Mouse (Mus musculus) kidney, adult 9 months (tissue): ENCODE measurements around the gene Map1lc3b.

Experiments used
- DNase-seq: peaks from one replicate; pipeline ENCODE4 v3.0.0; 2022

Map1lc3b gene

DNA sequence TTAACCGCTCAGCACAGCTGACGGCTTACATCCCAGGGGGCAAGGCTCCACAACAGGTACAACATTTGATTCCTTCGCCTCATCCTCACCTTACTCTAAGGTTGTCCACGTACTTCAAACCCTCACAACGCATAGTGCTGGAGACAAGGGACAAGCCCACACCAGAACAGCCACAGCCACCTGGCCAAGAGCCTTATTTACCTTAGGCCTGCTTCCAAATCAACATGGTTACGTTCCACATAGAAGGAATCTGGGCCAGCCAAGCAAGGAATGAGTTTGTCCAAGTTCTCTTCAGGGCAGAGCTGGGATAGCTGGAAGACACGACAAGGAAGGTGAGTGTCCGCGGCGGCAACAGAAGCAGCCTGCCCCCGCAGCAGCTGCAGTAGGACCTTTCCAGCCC, 19.8 kb downstream of the Map1lc3b start:
- DNase-seq, result no peak

DNA sequence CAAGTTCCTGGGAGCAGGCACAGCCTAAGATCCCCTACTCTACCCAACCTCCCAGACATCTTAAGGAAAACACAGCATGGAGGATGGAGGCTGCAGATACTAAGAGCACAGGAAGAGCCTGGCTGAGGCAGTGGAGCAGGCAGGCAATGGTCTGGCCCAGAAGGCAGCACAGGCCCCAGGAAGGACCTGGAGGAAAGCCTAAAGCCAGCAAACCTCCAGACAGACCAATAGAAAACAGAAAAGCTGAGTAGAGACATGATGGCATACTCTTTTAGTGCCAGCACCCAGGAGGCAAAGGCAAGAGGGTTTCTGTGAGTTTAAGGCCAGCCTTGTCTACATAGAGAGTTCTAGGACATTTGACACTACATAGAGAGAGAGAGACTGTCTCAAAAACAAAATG, 23.3 kb downstream of the Map1lc3b start:
- DNase-seq, result no peak

DNA sequence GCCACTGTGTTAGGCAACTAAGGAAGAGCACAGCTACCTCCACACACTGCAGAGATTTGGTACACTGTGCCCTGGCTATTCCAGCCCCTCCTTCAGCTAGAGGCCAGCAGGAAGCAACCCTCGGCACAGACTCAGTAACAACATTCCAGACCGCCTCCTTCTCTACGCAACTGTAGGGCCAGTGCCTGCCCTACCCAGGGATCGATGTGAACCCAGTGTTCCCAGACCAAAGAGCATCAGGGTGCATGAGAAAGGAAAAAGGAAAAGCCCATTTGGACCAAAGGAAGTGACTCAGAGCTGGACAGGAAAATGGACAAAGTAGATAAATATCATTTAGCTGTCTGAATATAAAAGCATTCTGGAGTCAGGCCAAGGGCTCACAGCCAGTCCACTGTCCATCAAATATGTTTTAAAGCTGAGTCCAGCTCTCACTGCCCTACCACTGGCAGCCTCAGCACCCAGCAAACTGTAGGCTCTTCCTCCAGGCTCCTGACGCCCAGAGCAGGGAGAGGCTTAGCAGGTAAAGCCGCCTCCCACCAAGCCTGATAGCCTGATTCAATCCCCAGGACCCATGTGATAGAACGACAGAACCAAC, 29.3 kb downstream of the Map1lc3b start:
- DNase-seq, result peak; percentile 92

DNA sequence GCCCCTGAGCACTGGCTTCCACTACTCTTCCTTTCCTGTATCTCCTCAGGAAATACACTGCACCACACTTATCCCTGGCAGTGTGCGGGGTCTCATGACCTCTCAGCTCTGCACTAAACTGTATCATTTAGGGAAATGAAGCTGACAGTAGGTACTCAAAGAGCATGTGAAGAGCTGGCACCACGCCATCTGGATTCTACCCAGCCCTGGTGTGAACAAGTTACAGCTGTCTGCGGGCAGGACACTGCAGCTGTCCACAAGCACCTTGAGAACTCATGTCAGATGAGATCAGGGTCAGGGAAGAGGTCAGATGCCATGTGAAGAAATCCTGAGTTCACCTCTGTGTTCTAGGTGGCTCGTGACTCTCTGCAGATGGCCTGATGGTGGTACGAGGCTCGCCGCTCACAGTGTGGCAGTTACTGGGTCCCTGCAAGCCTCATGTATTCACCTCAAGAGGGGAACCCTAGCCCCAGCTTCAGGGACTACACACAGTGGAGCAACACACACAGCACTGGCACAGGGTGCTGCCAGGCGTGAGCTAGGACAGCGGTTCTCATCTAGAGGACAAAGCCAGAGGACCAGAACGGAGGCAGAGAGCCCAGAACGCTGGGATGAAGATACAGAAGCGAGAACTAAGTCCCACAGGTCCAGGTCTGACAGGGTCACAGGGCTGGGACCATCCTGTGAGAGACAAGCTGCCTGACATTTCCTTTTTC, 30.8 kb downstream of the Map1lc3b start:
- peak; percentile 81 for DNase-seq

DNA sequence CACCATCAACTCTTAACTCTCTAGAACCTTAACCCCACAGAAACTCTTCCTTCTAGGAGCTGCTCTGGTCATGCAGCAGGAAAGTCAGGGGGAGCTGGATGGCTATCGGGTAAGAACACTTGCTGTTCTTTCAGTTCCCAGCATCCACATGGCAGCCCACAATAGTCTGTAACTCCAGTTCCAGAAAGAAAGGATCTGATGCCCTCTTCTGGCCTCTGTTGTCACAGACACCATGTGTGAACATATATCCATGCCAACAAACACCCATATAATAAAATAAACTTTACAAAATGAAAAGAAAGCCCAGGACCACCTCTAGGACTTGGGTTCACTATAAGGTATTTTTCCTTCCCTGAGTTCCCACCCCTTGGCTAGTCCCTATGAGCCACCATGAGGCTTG, 31.7 kb downstream of the Map1lc3b start:
- DNase-seq, result peak; percentile 39

DNA sequence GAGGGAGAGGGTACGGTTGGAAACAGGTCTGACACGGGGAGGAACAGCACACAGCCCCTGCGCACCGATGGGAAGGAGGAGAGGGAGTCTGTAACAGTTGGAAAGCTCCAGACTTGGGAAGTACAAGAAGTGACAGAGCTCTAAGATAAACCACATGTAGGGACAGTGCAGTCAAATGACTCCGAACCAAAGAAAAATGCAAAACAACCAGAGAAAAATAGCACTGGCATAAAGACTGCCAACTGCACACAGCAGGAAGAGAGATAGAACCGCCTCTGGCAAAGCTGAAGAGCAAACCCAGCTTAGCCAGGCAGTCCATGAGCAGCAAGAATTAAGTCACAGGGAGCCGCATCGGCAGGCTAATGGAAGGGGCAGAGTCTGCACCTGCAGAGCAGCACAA, 32.9 kb downstream of the Map1lc3b start:
- DNase-seq, result no peak

DNA sequence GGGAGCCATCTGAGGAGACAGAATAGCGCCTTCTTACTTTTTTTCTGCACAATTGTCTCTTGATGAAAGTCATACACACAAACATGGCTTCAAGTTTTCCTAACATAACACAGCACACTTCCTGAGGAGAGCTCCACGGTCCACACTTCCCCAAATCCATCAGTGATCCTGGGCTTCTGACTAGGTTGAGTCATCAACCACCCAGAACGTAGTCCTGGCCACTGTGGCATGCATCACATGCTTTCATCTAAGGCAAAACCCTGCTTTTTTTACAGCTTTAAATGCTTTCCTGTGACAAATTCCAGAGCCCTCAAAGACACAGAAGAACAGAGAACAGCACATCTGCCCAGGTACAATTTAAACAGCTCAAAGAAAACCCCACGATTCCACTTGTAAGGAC, 38.5 kb downstream of the Map1lc3b start:
- no peak for DNase-seq

DNA sequence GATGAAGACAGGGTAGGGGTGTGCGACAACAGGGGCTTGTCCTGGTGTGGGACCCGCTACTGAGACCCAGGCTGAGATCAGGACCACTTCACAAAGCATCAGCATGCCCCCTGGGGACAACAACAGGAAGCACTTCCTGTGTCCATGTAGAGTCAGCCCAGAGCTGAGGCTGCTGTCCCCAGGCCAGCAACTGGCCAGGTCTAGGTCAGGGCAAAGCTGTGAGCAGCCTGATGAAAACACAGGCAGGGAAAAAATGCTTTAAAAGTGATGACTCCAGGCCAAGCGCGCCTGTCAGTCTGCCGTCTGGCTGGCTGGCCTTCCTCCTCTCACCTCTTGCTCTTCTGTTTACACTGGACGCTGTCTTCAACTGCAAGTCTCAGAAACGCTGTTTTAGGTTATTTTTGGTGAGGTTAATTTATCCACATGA, 41.5 kb downstream of the Map1lc3b start:
- DNase-seq, result peak; percentile 75

DNA sequence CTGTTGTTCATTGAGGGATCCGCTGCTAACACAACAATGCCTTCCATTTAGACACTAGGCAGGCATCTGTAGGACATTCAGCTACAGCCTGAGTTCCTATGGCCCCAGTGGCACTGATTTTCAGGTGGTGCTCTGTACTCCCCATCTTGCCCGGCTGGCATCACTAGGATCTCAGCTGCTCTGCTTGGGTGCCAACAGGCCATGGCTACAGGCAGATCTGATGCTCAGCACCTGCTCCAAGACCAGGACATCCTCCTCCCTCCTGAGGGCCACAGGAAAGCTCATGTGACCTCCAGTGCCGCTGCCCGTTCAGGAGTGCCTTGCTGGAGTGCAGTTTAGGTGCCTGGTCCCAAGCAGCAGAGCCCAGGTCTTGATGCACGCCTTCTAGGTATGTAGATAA, 42.2 kb downstream of the Map1lc3b start:
- no peak for DNase-seq

DNA sequence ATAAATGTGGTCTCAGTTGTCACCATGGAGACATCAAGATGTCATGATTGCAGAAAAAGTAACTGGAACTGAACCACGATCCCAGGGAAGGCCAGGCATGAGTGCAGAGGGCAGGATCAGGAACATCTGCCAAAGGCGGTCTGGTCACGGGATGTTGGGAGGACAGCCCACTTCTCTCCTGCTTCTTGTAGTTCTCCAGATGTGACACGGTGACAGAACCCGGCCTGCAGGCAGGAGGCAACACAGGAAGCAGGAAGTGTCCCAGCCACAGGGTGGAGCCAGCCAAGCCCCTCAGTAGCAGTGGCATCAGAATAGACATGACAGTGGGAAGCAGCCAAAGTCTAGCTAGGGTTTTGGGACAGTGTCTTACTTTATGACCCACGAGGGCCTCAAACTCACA, 45.4 kb downstream of the Map1lc3b start:
- peak; percentile 80 for DNase-seq

DNA sequence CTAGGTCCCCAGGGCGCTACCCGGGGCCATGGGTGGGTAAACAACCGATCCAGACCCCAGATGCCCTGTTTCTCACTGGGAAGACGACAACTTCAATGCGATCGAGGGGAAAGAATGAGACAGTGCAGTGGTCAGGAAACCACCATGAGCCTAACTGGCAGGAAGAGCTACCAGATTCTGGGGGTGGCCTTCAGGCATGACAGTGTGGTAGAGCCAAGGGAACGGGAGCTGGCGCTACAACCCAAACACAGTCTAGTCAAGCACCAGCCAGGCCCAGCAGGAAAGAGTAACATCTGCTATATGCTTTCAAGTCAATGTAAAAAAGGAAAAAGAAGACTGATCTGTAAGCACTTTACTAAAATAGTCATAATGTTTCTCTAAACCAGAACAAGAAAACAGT, 46.0 kb downstream of the Map1lc3b start:
- no peak for DNase-seq

DNA sequence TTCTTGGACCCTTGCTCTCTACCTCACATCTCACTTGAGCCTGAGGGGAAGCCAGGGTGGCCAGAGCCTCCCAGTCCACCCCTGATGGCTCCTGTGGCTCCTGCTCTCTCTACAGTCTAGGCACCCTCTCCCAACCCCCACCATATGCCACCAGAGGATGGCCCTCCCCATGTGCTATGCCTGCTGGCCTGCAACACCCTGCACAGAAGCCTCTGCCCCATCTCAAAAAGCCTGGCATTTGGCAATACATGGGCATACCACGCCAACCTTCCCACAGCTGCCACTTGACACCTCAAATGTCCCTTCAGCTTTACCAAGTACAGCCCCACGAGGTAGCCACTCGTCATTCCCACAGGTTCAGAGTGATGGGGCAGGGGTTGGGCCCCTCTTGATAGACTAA, 52.6 kb downstream of the Map1lc3b start:
- no peak for DNase-seq

DNA sequence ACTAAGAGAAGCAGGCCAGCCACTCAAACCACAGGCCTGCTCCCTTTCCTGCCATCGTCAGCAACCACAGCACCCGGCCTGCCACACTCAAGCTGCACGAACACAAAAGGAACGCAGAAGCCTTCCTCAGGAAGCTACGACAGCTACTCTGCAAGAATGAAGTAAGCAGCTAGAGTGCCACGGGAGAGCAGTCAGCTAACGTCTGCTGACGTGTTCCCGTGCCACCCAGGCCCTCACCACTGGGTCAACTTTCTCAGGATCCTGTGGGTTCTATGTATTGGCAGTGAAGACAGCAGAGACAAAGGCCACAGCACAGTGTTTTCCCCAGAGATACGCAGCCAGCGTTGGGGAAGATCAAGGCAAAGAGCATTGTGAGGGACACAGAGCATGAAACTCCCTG, 53.2 kb downstream of the Map1lc3b start:
- no peak for DNase-seq

DNA sequence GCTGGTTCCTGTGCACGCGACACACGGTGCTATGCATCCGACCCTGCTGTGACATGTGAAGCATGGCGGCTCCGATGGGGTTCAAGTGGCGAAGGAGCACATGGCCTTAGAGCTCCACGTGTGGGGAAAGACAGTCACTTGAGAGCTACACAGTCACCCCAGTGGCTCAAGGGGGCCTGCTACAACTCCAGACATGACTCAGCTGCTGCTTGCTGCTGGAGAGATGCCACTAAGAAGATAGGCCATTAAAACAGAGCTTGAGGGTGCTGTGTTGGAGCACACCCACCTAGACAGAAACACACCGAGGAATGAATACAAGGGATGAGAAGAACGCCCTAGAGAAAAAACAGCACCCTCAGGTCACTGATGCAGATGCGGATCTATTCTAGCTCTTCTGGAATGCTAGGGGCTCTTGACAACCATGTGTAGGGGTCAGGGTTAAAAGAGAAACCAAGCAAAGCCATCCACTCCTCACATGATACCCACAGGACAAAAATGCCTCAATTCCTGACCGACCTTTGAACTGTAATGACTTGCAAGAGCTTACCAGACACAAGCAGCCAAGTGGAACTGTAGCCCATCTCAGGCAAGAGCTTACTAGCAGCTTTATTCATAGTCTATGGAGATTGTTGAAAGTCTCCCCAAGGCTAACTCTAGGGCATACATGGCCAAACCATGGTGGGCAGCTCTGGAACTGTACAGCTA, 57.5 kb downstream of the Map1lc3b start:
- DNase-seq, result peak; percentile 94
